Mouse (Mus musculus) forebrain, postnatal 0 days (tissue): ENCODE data around the gene Akr1a1. TPM values are rescaled to one million over a fixed set of nuclear protein-coding genes. Genes with fewer than 3 reads are reported as not detected.

Experiments
- ATAC-seq: fragments of 200-750 bp; cut with Nextera tagmentation; 2 replicates; pipeline ENCODE4 v1.8.0; 2017; ENCODE audit warnings: mild to moderate bottlenecking, moderate library complexity
- DNase-seq: peaks from one replicate; pipeline ENCODE4 v3.0.0-alpha.2; 2015
- H3K27ac ChIP-seq: fragments of 300-500 bp; sonication (generic); 2 replicates; pipeline ENCODE4 v1.5.1; 2014; ENCODE audit warnings: low read depth, mild to moderate bottlenecking, antibody characterized with exemption, low read length, moderate library complexity, mixed read lengths
- H3K27me3 ChIP-seq: fragments of 300-500 bp; sonication (generic); 2 replicates; pipeline ENCODE4 v1.6.1; 2014; ENCODE audit warnings: mild to moderate bottlenecking, low read length, mixed read lengths; ENCODE audit not compliant: insufficient read depth
- H3K36me3 ChIP-seq: fragments of 300-500 bp; sonication (generic); 2 replicates; pipeline ENCODE4 v1.6.1; 2014; ENCODE audit warnings: mild to moderate bottlenecking, moderate library complexity; ENCODE audit not compliant: insufficient read depth
- H3K4me1 ChIP-seq: fragments of 300-500 bp; sonication (generic); 2 replicates; pipeline ENCODE4 v1.6.1; 2014; ENCODE audit warnings: antibody characterized with exemption; ENCODE audit not compliant: insufficient read depth
- H3K4me2 ChIP-seq: fragments of 300-500 bp; sonication (generic); 2 replicates; pipeline ENCODE4 v1.6.1; 2014; ENCODE audit warnings: low read depth, mild to moderate bottlenecking, moderate library complexity
- H3K4me3 ChIP-seq: fragments of 300-500 bp; sonication (generic); 2 replicates; pipeline ENCODE4 v1.5.1; 2014; ENCODE audit warnings: low read depth, low read length, mixed read lengths
- H3K9ac ChIP-seq: fragments of 300-500 bp; sonication (generic); 2 replicates; pipeline ENCODE4 v1.6.1; 2014; ENCODE audit warnings: mild to moderate bottlenecking
- H3K9me3 ChIP-seq: fragments of 300-500 bp; sonication (generic); 2 replicates; pipeline ENCODE4 v1.6.1; 2016; ENCODE audit warnings: low read length
- CTCF ChIP-seq: sonication (generic); IDR thresholded peaks from 2 replicates; pipeline ENCODE4 v1.5.1; 2016; ENCODE audit warnings: antibody characterized with exemption, control low read depth, low read depth
- WGBS: fragments of 180-500 bp; shearing (Covaris S2); extraction: QIAGEN DNeasy Blood & Tissue Kit; methylation state at CpG from one replicate; pipeline ENCODE4 v1.1.7; 2014; 5-methylcytosine and 5-hydroxymethylcytosine counted together
- polyA plus RNA-seq: library from polyadenylated mRNA; unstranded; fragments of >200 nt; fragmentation: Nextera tagmentation; extraction: Ambion mirVana; gene quantifications from 2 replicates; pipeline ENCODE4 v1.2.1, GENCODE M21; 2015
- total RNA-seq: library from RNA; depleted of rRNA; stranded (reverse); fragments of >200 nt; gene quantifications from 2 replicates; pipeline ENCODE4 v1.2.3, GENCODE M21; 2014

Gene Akr1a1
- total and polyA plus RNA-seq, 2 experiments from 2014 or later: 596 to 908 TPM

GRCm38 (mm10) chr4:116645624-116646023 is 5.9 kb downstream of the Akr1a1 start:
- no peak for ATAC-seq
- Histone ChIP-seq H3K36me3 (peaks cover 19% of the 10 kb centered on the region), H3K4me2 (no peak overlapping the region), H3K9ac (no peak overlapping the region), H3K4me1 (peaks cover 19% of the 10 kb centered on the region), H3K27me3 (no peaks in the 10 kb centered on the region), H3K27ac (no peak overlapping the region), H3K9me3 (no peaks in the 10 kb centered on the region), H3K4me3 (no peak overlapping the region)
- no peak for TF ChIP-seq CTCF
- WGBS: 91% methylated on average over 7 of the region's 7 CpGs
- DNase-seq: no peak

DNA sequence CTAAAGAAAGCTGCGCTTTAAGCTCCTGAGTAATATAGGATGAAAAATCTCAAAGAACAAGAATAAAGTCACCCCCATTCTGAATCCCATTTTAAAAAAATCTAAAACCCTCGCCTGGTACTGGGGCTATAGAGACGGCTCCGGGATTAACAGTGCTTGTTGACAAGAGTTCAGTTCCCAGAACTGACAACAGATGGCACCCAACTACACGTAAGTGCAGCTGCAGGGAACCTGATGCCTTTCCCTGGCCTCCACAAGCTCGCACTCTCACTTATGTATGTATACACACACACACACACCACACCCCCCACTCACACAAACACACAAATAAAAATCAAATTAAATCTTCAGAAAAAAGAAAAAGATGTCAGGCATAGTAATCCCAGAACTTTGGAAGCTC is 7.2 kb downstream of the Akr1a1 start:
- no peaks in the 10 kb centered on the region for H3K9me3 ChIP-seq
- ATAC-seq: no peak
- no peak overlapping the region for H3K4me3 ChIP-seq
- H3K36me3 ChIP-seq: peaks cover 29% of the 10 kb centered on the region
- H3K27ac ChIP-seq: no peak overlapping the region
- no peaks in the 10 kb centered on the region for H3K27me3 ChIP-seq
- H3K9ac ChIP-seq: no peak overlapping the region
- WGBS: 44% methylated on average over 6 of the region's 6 CpGs
- no peak overlapping the region for H3K4me2 ChIP-seq
- peaks cover 12% of the 10 kb centered on the region for H3K4me1 ChIP-seq
- TF ChIP-seq CTCF: peak; percentile 58
- peak; percentile 36 for DNase-seq

DNA sequence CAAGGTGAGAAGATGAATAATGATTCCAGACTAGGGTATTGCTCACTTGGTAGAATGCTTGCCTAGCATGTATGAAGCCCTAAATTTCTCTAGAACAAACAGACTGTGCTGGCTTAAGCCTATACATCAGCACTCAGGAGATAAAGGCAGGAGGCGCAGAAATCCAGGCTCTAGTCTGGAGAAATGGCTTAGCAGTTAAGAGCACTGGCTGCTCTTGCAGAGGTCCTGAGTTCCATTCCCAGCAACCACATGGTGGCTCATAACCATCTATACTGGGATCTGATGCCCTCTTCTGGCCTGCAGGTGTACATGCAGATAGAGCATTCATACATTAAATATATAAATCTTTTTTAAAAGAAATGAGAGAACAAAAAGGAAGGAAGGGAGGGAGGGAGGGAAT is 9.4 kb downstream of the Akr1a1 start:
- 97% methylated on average over 1 of the region's 1 CpGs for WGBS
- no peak overlapping the region for H3K4me3 ChIP-seq
- H3K4me2 ChIP-seq: no peak overlapping the region
- TF ChIP-seq CTCF: peak; percentile 29
- ATAC-seq (no peak), DNase-seq (no peak)
- no peak overlapping the region for H3K27ac ChIP-seq
- H3K4me1 ChIP-seq: no peaks in the 10 kb centered on the region
- H3K36me3 ChIP-seq: peaks cover 46% of the 10 kb centered on the region
- no peaks in the 10 kb centered on the region for H3K9me3 ChIP-seq
- no peak overlapping the region for H3K9ac ChIP-seq
- H3K27me3 ChIP-seq: no peaks in the 10 kb centered on the region

DNA sequence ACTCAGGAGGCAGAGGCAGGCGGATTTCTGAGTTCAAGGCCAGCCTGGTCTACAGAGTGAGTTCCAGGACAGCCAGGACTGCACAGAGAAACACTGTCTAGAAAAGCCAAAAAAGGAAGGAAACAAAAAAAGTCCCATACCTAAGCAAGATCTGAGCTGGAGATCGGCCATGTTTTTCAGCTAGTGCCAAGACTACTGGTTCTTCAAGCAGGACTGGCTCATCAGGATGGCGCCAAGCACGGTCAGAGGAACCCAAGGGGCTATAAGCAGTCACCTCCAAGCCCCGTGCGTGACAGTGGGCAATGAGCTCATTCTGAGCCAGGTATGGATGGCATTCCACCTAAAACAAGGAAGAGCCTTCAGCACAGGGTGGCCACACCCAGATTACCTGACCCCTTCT is 12.7 kb downstream of the Akr1a1 start:
- 96% methylated on average over 6 of the region's 6 CpGs for WGBS

DNA sequence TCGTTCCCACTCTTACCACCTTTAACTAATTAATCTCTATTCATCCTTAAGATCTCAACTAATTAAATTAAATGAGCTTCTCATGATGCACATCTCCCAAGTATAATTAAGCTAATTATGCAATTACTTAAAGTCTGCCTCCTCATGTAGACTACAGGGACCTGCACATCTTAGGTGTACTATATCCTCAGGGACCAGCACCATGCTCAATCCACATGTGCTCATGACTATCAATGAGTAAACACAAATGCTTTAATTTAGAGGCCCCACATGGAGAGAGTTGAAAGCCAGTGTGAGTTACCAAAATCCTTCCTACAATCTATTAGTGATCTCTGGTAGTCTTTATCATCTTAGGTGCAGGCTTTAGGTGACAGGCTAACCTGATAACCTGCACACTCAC is 16.3 kb downstream of the Akr1a1 start:
- Histone ChIP-seq H3K36me3 (peaks cover 48% of the 10 kb centered on the region), H3K4me1 (no peaks in the 10 kb centered on the region), H3K27ac (no peak overlapping the region), H3K4me2 (no peak overlapping the region), H3K27me3 (no peaks in the 10 kb centered on the region), H3K9me3 (no peaks in the 10 kb centered on the region), H3K4me3 (no peak overlapping the region), H3K9ac (no peak overlapping the region)
- no peak for TF ChIP-seq CTCF
- WGBS: 39% methylated on average over 1 of the region's 1 CpGs
- no peak for DNase-seq
- ATAC-seq: no peak

More for the DNA sequence above, 12.7 kb downstream of the Akr1a1 start:
- no peaks in the 10 kb centered on the region for H3K9me3 ChIP-seq
- H3K4me1 ChIP-seq: no peaks in the 10 kb centered on the region
- H3K27me3 ChIP-seq: no peaks in the 10 kb centered on the region
- no peak overlapping the region for H3K9ac ChIP-seq
- ATAC-seq (no peak), DNase-seq (no peak)
- H3K27ac ChIP-seq: no peak overlapping the region
- peaks cover 68% of the 10 kb centered on the region for H3K36me3 ChIP-seq
- H3K4me3 ChIP-seq: no peak overlapping the region
- no peak overlapping the region for H3K4me2 ChIP-seq
- TF ChIP-seq CTCF: no peak

- Histone ChIP-seq H3K36me3 (no peaks in the 10 kb centered on the region), H3K4me1 (peaks cover 12% of the 10 kb centered on the region), H3K9ac (peak within 1 kb of the TSS; percentile 88), H3K9me3 (no peaks in the 10 kb centered on the region), H3K4me3 (peak within 1 kb of the TSS; percentile 99), H3K27ac (peak within 1 kb of the TSS; percentile 96), H3K27me3 (no peaks in the 10 kb centered on the region), H3K4me2 (peak within 1 kb of the TSS; percentile 68)
- DNase-seq (peak; percentile 92), ATAC-seq (peak; percentile 89)
- TF ChIP-seq CTCF: no peak
- WGBS: 7% methylated on average over 23 of the region's 23 CpGs
Observed at GRCm38 (mm10) chr4:116627722-116628662, 23.5 kb downstream of the Akr1a1 start, which contains the start of gene Nasp. Gene Nasp (minus strand): TSS chr4:116627941.

DNA sequence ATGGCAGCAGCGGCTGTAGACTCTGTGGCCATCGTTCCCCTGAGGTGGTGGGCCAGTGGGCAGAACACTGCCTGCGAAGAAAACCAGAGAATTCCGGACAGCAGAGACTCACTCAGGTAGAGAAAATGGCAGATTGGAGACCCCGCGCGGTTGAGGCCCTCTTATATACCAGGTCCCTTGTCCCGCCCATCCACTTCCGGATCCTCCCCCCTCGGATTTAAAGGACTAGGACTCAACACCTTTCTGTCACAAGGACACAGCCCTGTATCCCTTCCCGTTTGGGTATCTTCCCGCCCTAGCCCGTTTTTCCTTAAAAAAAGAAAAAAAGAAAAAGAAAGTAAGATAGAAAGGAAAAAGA is 24.1 kb downstream of the Akr1a1 start:
- H3K9me3 ChIP-seq: no peaks in the 10 kb centered on the region

More for the DNA sequence above, 24.1 kb downstream of the Akr1a1 start:
- peak overlapping the region; percentile 96 for H3K27ac ChIP-seq
- H3K4me1 ChIP-seq: peaks cover 12% of the 10 kb centered on the region
- peak; percentile 95 for DNase-seq
- under 1% methylated on average over 13 of the region's 13 CpGs for WGBS
- H3K36me3 ChIP-seq: no peaks in the 10 kb centered on the region
- peak overlapping the region; percentile 99 for H3K4me3 ChIP-seq
- peak; percentile 95 for ATAC-seq
- no peak for TF ChIP-seq CTCF
- H3K9ac ChIP-seq: peak overlapping the region; percentile 88
- H3K27me3 ChIP-seq: no peaks in the 10 kb centered on the region
- H3K4me2 ChIP-seq: peak overlapping the region; percentile 68
